Mouse (Mus musculus): ENCODE measurements around the gene C1qtnf1.

The C1qtnf1 gene

GRCm38 (mm10) chr11:118410479-118410878 is 17.5 kb upstream of the C1qtnf1 start:
- DNase-seq (ENCODE audit: low spot score in 2 of 2), result no peak

- DNase-seq (ENCODE audit: low spot score in 2 of 2), result no peak
Observed at GRCm38 (mm10) chr11:118411271-118411670, 16.7 kb upstream of the C1qtnf1 start.

DNA sequence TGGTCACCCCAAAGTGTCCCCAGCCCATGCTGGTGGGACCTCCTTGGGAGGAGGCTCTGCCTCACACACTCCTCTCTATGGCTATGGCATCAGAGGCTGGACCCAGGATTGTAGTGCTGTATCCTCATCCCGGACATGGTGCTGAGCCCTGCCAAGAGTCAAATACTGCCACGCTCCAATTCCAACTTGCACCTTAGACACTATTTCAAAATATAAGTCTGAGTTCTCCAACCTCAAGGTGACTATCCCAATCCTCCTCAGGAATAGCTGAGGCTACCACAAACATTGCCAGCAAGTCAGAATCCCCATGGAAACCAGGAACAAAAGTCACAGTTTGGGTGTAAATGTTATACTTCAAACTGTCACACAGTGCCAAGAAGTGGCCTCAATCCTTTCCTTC is 15.4 kb upstream of the C1qtnf1 start:
- DNase-seq (ENCODE audit: low spot score in 2 of 2), result no peak

- DNase-seq (ENCODE audit: low spot score in 2 of 2), result no peak
Observed at GRCm38 (mm10) chr11:118413055-118413454, 14.9 kb upstream of the C1qtnf1 start.

GRCm38 (mm10) chr11:118414270-118414669 is 13.7 kb upstream of the C1qtnf1 start:
- no peak for DNase-seq (ENCODE audit: low spot score in 2 of 2)

DNA sequence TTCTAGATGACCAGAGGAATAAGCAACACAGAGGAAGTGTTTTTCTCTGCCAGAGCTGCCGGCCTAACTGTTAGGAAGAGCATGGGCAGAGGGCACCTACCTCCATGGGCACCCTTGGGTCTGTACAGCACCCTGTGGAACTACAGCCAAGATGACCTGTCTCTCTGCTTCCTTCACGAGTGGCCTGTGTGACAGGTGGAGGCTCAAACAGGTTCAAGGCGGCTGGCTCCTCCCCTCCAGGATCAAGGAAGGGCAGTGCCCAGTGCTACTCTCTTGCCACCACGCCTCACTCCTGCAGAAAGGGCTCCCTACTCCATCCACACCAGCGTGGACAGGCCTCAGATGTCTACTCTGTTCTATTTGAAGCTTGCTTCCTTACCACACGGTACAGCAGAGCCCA is 12.4 kb upstream of the C1qtnf1 start:
- no peak for DNase-seq (ENCODE audit: low spot score in 2 of 2)

DNA sequence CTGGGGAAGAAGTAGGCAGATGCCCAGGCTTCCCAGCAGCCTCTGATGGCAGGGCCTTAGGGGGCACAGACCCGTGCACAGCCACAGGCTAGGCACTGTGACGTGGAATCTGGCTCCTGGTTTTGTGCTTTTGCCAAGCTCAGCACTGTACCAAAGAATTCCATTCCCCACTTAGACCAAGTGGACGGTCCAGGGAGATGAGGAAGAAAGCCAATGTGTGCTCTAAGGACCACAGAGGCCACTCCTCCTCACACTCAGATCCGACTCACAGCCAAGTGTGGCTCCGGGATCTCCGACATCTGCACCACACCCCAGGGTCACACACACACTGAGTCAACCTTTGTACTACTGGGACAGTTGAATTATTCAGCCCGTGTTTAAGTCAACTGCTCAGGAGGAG is 12.0 kb upstream of the C1qtnf1 start:
- no peak for DNase-seq (ENCODE audit: low spot score in 2 of 2)

GRCm38 (mm10) chr11:118417496-118417895 is 10.5 kb upstream of the C1qtnf1 start:
- DNase-seq (ENCODE audit: low spot score in 2 of 2), result no peak

DNA sequence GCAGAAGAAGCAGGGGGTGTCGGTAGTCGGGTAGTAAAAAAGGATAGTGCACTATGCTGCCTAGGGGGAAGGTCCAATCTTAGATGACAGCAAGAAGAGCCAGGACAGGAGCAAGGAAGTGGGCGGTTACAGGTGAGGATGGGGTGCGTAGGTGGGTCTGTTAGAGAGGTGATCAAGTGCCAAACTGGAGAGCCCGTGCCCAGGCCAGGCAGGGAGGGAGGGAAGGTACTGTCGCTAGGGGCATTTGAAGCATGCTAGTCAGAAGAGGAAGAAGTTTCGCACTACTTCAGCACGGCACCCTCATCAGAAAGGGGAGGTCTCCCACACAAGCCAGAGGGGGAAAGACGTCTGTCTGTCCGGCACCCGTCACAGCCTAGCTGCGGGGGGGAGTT is 9.6 kb upstream of the C1qtnf1 start:
- DNase-seq (ENCODE audit: low spot score in 2 of 2), result no peak

DNA sequence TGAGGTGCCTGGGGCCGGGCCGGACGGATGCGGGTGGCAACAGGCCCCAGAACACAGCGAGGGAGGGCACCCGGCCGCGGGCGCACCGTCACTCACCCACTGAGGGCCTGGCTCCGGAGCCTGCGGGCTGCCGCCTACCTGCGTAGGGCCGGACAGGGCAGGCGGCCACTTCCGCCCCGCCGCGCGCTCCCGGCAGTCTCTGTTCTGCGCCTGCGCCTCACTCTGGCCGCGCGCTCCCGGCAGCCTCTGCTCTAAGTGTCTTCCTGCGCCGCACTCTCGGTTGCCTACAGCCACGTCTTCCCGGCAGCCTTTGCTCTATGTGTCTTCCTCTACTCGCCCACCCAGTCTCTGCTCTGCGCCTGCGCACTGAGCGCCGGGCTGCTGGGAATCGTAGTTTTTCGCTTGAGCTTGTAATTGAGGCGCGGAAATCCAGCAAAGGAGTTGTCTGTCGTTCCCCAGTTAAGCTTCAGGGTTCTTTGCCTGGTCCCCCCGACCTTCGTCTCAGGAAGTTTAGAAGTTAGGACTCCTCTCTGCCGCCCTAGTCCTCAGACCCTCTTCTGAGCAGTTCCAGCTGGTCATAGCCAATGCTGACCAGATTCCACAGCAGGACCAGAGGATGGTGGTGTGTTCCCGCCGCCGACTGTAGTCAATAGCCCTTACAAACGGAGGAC is 9.0 kb upstream of the C1qtnf1 start, which contains the start of gene Cant1:
Gene Cant1 (minus strand): TSS at position 253 of the 671 bp plus-strand sequence.
- DNase-seq (ENCODE audit: low spot score in 2 of 2), result peak; percentile 93 to 94

- no peak for DNase-seq (ENCODE audit: low spot score in 2 of 2)
Observed at GRCm38 (mm10) chr11:118420261-118420660, 7.7 kb upstream of the C1qtnf1 start.

GRCm38 (mm10) chr11:118423266-118423971 is 4.6 kb upstream of the C1qtnf1 start:
- peak; percentile 27 to 64 for DNase-seq (ENCODE audit: low spot score in 2 of 2)

GRCm38 (mm10) chr11:118424621-118425335 is 3.2 kb upstream of the C1qtnf1 start:
- DNase-seq (ENCODE audit: low spot score in 2 of 2), result no peak

DNA sequence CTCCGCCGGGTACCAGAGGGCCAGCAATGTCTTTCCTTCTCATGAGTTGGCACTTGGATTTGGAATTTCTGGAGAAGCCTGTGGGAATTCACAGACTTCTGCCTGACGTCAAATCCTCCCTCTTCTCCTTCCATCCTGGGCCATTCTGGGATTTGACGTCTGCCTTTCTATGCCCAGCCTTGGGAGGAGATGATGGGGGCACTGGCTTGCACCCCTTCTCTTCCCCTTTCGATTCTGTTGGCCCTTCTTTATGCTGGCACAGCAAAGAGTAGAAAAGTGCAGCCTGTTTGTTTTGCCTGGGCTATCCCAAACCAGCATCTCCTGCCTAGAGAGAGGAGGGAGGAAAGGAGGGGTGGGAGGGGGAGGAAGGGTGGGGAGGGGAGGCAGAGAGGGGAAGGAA is 1.2 kb upstream of the C1qtnf1 start:
- no peak for DNase-seq (ENCODE audit: low spot score in 2 of 2)

GRCm38 (mm10) chr11:118427266-118427779 is 680 bp upstream of the C1qtnf1 start:
- no peak for DNase-seq (ENCODE audit: low spot score in 2 of 2)

DNA sequence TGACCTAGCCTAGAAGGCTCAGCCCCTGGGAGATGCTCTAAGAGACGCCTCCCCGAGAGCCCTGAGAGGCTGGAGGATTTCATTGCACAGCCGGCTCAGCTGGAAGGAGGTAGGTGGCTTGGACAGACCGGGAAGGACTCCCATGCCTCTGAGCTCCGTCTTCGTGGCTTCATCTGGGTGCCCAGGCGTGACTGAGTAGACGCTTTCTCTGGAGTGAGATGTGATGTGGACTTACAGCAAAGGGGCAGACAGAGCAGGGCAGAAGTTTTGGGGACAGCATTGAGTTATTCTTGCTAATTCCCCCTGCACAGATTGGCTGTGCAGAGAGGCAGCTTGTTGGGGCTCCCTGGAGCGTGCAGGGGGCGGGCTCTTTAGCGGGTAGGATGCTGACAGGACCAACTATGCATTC is 461 bp downstream of the C1qtnf1 start:
- DNase-seq (ENCODE audit: low spot score in 2 of 2), result no peak

DNA sequence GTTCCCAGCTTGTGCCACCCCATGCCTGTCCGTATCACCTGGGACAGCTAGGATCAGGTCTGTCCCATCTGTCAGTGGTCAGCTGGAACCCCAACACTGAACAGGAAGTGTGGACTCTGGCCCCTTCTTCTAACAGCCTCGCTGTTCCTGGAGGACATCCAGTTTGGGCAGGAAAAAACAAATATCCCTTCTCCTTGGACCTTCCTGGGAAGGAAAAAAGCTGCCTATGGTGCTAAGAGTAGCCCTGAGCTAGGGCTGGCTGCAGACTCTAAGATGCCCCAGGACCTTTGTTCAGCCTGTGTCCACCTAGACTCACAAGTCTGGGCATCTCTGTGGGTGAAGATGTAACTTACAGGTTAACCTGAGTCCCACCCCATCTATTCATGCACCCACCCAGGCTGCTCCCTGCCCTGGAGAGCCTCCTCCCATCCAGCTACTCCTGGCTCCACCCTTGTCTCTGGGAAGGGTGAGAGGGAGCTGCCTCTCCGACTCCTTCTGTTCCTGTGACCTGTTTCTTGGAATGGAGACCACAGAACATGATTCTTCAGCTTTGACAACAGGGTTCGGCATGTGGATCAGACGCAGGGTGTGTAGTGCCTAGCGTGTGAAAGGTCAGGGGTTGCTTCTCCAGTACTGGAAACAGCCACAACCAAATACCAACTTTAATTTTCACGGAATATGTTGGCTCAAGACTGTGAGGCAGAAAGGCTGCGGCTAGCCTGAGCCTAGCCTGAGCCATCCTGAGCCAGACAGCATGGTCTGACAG is 1.1 kb downstream of the C1qtnf1 start:
- DNase-seq (ENCODE audit: low spot score in 2 of 2), result no peak

GRCm38 (mm10) chr11:118430291-118430885 is 2.4 kb downstream of the C1qtnf1 start:
- no peak for DNase-seq (ENCODE audit: low spot score in 2 of 2)

- DNase-seq (ENCODE audit: low spot score in 2 of 2), result no peak
Observed at GRCm38 (mm10) chr11:118431100-118431948, 3.3 kb downstream of the C1qtnf1 start.

GRCm38 (mm10) chr11:118433398-118433868 is 5.4 kb downstream of the C1qtnf1 start:
- DNase-seq (ENCODE audit: low spot score in 2 of 2), result no peak

All from spleen, postnatal 14 days (tissue).